Mouse (Mus musculus): ENCODE measurements at regions not wholly inside any gene's neighbourhood (a gene's known extent, or its start where the extent isn't known, plus 50 kb on each side); places are given as distances from the start of the nearest gene placed in this dataset.

- no peak overlapping the region for H3K4me2 ChIP-seq (ENCODE audit: low read length)
- no peak overlapping the region for H3K27ac ChIP-seq (ENCODE audit: low read depth, low read length)
- H3K27me3 ChIP-seq (replicated peaks; ENCODE audit: control insufficient read depth, insufficient read depth, low read length) = no peaks in the 10 kb centered on the region
- DNase-seq (ENCODE audit: low spot score) (no peak), ATAC-seq (no peak)
- no peaks in the 10 kb centered on the region for H3K4me1 ChIP-seq (ENCODE audit: control insufficient read depth, insufficient read depth, low read length)
- H3K4me3 ChIP-seq (ENCODE audit: low read depth, low read length) = no peak overlapping the region
- H3K36me3 ChIP-seq (ENCODE audit: control insufficient read depth, insufficient read depth, low read length) = no peaks in the 10 kb centered on the region
- WGBS = 86% methylated on average over 3 of the region's 3 CpGs
- H3K9me3 ChIP-seq (replicated peaks; ENCODE audit: control insufficient read depth, low read length) = no peaks in the 10 kb centered on the region
- H3K9ac ChIP-seq (ENCODE audit: low read length) = no peak overlapping the region
These were observed 671.9 kb upstream of the Gm38303 start for GRCm38 (mm10) chr3:11007363-11007762.

GRCm38 (mm10) chr3:11006531-11007269 is 671.2 kb upstream of the Gm38303 start:
- no peaks in the 10 kb centered on the region for H3K27me3 ChIP-seq (replicated peaks; ENCODE audit: control insufficient read depth, insufficient read depth, low read length)
- no peaks in the 10 kb centered on the region for H3K4me1 ChIP-seq (ENCODE audit: control insufficient read depth, insufficient read depth, low read length)
- WGBS = 85% methylated on average over 2 of the region's 2 CpGs
- no peak overlapping the region for H3K9ac ChIP-seq (ENCODE audit: low read length)
- H3K4me2 ChIP-seq (ENCODE audit: low read length) = no peak overlapping the region
- ATAC-seq (0 out of 2 replicates have a peak, but pooled peaks have one; percentile 50), DNase-seq (ENCODE audit: low spot score) (peak; percentile 31)
- H3K36me3 ChIP-seq (ENCODE audit: control insufficient read depth, insufficient read depth, low read length) = no peaks in the 10 kb centered on the region
- H3K9me3 ChIP-seq (replicated peaks; ENCODE audit: control insufficient read depth, low read length) = no peaks in the 10 kb centered on the region
- H3K27ac ChIP-seq (ENCODE audit: low read depth, low read length) = no peak overlapping the region
- no peak overlapping the region for H3K4me3 ChIP-seq (ENCODE audit: low read depth, low read length)

GRCm38 (mm10) chr3:10978968-10979367 is 643.5 kb upstream of the Gm38303 start:
- no peaks in the 10 kb centered on the region for H3K36me3 ChIP-seq (ENCODE audit: control insufficient read depth, insufficient read depth, low read length)
- no peak overlapping the region for H3K4me3 ChIP-seq (ENCODE audit: low read depth, low read length)
- no peak overlapping the region for H3K9ac ChIP-seq (ENCODE audit: low read length)
- DNase-seq (ENCODE audit: low spot score) (no peak), ATAC-seq (no peak)
- H3K4me1 ChIP-seq (ENCODE audit: control insufficient read depth, insufficient read depth, low read length) = no peaks in the 10 kb centered on the region
- no peak overlapping the region for H3K27ac ChIP-seq (ENCODE audit: low read depth, low read length)
- no peak overlapping the region for H3K4me2 ChIP-seq (ENCODE audit: low read length)
- no peaks in the 10 kb centered on the region for H3K27me3 ChIP-seq (replicated peaks; ENCODE audit: control insufficient read depth, insufficient read depth, low read length)
- no peaks in the 10 kb centered on the region for H3K9me3 ChIP-seq (replicated peaks; ENCODE audit: control insufficient read depth, low read length)

- 91% methylated on average over 3 of the region's 3 CpGs for WGBS
These were observed 638.9 kb upstream of the Gm38303 start for GRCm38 (mm10) chr3:10974429-10974828.

GRCm38 (mm10) chr3:10952583-10952982 is 617.1 kb upstream of the Gm38303 start:
- 91% methylated on average over 1 of the region's 1 CpGs for WGBS

More at GRCm38 (mm10) chr3:10974429-10974828, 638.9 kb upstream of the Gm38303 start:
- H3K4me1 ChIP-seq (ENCODE audit: control insufficient read depth, insufficient read depth, low read length) = no peaks in the 10 kb centered on the region
- H3K9ac ChIP-seq (ENCODE audit: low read length) = no peak overlapping the region
- no peaks in the 10 kb centered on the region for H3K9me3 ChIP-seq (replicated peaks; ENCODE audit: control insufficient read depth, low read length)
- H3K36me3 ChIP-seq (ENCODE audit: control insufficient read depth, insufficient read depth, low read length) = no peaks in the 10 kb centered on the region
- no peak for DNase-seq (ENCODE audit: low spot score)
- H3K4me3 ChIP-seq (ENCODE audit: low read depth, low read length) = no peak overlapping the region
- H3K4me2 ChIP-seq (ENCODE audit: low read length) = no peak overlapping the region
- ATAC-seq = no peak
- H3K27ac ChIP-seq (ENCODE audit: low read depth, low read length) = no peak overlapping the region
- H3K27me3 ChIP-seq (replicated peaks; ENCODE audit: control insufficient read depth, insufficient read depth, low read length) = no peaks in the 10 kb centered on the region

GRCm38 (mm10) chr3:10917056-10917455 is 581.6 kb upstream of the Gm38303 start:
- Histone ChIP-seq H3K4me3 (ENCODE audit: low read depth, low read length) (no peak overlapping the region), H3K27me3 (replicated peaks; ENCODE audit: control insufficient read depth, insufficient read depth, low read length) (no peaks in the 10 kb centered on the region), H3K36me3 (ENCODE audit: control insufficient read depth, insufficient read depth, low read length) (no peaks in the 10 kb centered on the region), H3K4me1 (ENCODE audit: control insufficient read depth, insufficient read depth, low read length) (no peaks in the 10 kb centered on the region), H3K4me2 (ENCODE audit: low read length) (no peak overlapping the region), H3K27ac (ENCODE audit: low read depth, low read length) (no peak overlapping the region), H3K9me3 (replicated peaks; ENCODE audit: control insufficient read depth, low read length) (no peaks in the 10 kb centered on the region), H3K9ac (ENCODE audit: low read length) (no peak overlapping the region)
- WGBS = 55% methylated on average over 3 of the region's 3 CpGs
- DNase-seq (ENCODE audit: low spot score) = no peak
- ATAC-seq = no peak

More at GRCm38 (mm10) chr3:10952583-10952982, 617.1 kb upstream of the Gm38303 start:
- DNase-seq (ENCODE audit: low spot score) (no peak), ATAC-seq (no peak)
- Histone ChIP-seq H3K4me2 (ENCODE audit: low read length) (no peak overlapping the region), H3K9me3 (replicated peaks; ENCODE audit: control insufficient read depth, low read length) (no peaks in the 10 kb centered on the region), H3K4me3 (ENCODE audit: low read depth, low read length) (no peak overlapping the region), H3K27me3 (replicated peaks; ENCODE audit: control insufficient read depth, insufficient read depth, low read length) (no peaks in the 10 kb centered on the region), H3K27ac (ENCODE audit: low read depth, low read length) (no peak overlapping the region), H3K36me3 (ENCODE audit: control insufficient read depth, insufficient read depth, low read length) (no peaks in the 10 kb centered on the region), H3K4me1 (ENCODE audit: control insufficient read depth, insufficient read depth, low read length) (no peaks in the 10 kb centered on the region), H3K9ac (ENCODE audit: low read length) (no peak overlapping the region)

- DNase-seq (ENCODE audit: low spot score) = peak; percentile 91
- no peak overlapping the region for H3K4me2 ChIP-seq (ENCODE audit: low read length)
- H3K27ac ChIP-seq (ENCODE audit: low read depth, low read length) = no peak overlapping the region
- 52% methylated on average over 2 of the region's 2 CpGs for WGBS
- no peaks in the 10 kb centered on the region for H3K9me3 ChIP-seq (replicated peaks; ENCODE audit: control insufficient read depth, low read length)
- no peaks in the 10 kb centered on the region for H3K36me3 ChIP-seq (ENCODE audit: control insufficient read depth, insufficient read depth, low read length)
- peak; percentile 98 for ATAC-seq
- no peaks in the 10 kb centered on the region for H3K27me3 ChIP-seq (replicated peaks; ENCODE audit: control insufficient read depth, insufficient read depth, low read length)
- no peaks in the 10 kb centered on the region for H3K4me1 ChIP-seq (ENCODE audit: control insufficient read depth, insufficient read depth, low read length)
- no peak overlapping the region for H3K9ac ChIP-seq (ENCODE audit: low read length)
- H3K4me3 ChIP-seq (ENCODE audit: low read depth, low read length) = no peak overlapping the region
These were observed 556.5 kb upstream of the Gm38303 start for GRCm38 (mm10) chr3:10891981-10892380.

All from forebrain, embryonic 14.5 days (tissue).